Mouse (Mus musculus): ENCODE data around the gene Ctr9. TPM values are rescaled to one million over a fixed set of nuclear protein-coding genes. Genes with fewer than 3 reads are reported as not detected.

Ctr9 gene
- total and polyA plus RNA-seq, 3 experiments: 27.4 to 34.3 (median 31.7) TPM

- Histone ChIP-seq H3K4me2 (ENCODE audit: insufficient read depth, low read depth, poor library complexity, severe bottlenecking) (no peak overlapping the region), H3K36me3 (replicated peaks in 1 of 2; ENCODE audit: control insufficient read depth in 1 of 2, insufficient read depth in 1 of 2, low read length in 1 of 2) (peaks cover 36 to 41% of the 10 kb centered on the region in 2 experiments)
- in situ Hi-C loops (cut with MboI; ENCODE audit: low pct_ligation_motif_present, low pct_unique_long_range_greater_than_20kb, low sequenced_read_pairs): no loop called here
Measured at GRCm38 (mm10) chr7:111082043-111082821, 53.5 kb downstream of the Ctr9 start.

GRCm38 (mm10) chr7:111082822-111083732, 54.3 kb downstream of the Ctr9 start, which contains the start of gene Eif4g2:
Gene Eif4g2, minus strand, starts transcription at chr7:111083030.
- H3K9ac ChIP-seq (ENCODE audit: insufficient read depth, low read depth): peak within 1 kb of the TSS; percentile 92
- H3K9me3 ChIP-seq (replicated peaks; ENCODE audit: low read length): no peaks in the 10 kb centered on the region
- peaks cover 32% of the 10 kb centered on the region for H3K79me2 ChIP-seq (replicated peaks; ENCODE audit: control insufficient read depth, extremely low read depth, insufficient read depth, poor library complexity, severe bottlenecking)
- peak within 1 kb of the TSS; percentile 92 to 98 (median 95) for H3K4me3 ChIP-seq (replicated peaks in 1 of 3; ENCODE audit: low read depth in 2 of 3, low read length in 2 of 3, poor library complexity in 1 of 3)
- TF ChIP-seq MAFK (IDR thresholded peaks at IDR 0.05; ENCODE audit: insufficient replicate concordance, low read length): no peak
- peak; percentile 100 for TF ChIP-seq POLR2A (IDR thresholded peaks at IDR 0.05; ENCODE audit: low read depth, low read length)
- TF ChIP-seq CHD1 (IDR thresholded peaks at IDR 0.05; ENCODE audit: low read depth, low read length): no peak
- TF ChIP-seq EP300 (IDR thresholded peaks at IDR 0.05; ENCODE audit: low read length): no peak
- TF ChIP-seq GABPA (IDR thresholded peaks at IDR 0.05; ENCODE audit: insufficient replicate concordance, low read depth, low read length): no peak
- no peak for TF ChIP-seq IRF4 (IDR thresholded peaks at IDR 0.05; ENCODE audit: low read depth, low read length)
- TF ChIP-seq ETS1 (conservative IDR thresholded peaks at IDR 0.05; ENCODE audit: low read depth, low read length): no peak
- TF ChIP-seq TBP (conservative IDR thresholded peaks at IDR 0.05; ENCODE audit: low read depth, low read length): peak; percentile 95
- H3K36me3 ChIP-seq (replicated peaks in 1 of 2; ENCODE audit: control insufficient read depth in 1 of 2, insufficient read depth in 1 of 2, low read length in 1 of 2): peaks cover 27 to 32% of the 10 kb centered on the region in 2 experiments
- peak within 1 kb of the TSS; percentile 97 for H3K27ac ChIP-seq (ENCODE audit: insufficient read depth, low read depth)
- no peaks in the 10 kb centered on the region for H3K27me3 ChIP-seq (replicated peaks)
- peaks cover 0 to 21% of the 10 kb centered on the region in 2 experiments; a peak in 2 of 4 replicates for H3K4me1 ChIP-seq (ENCODE audit: control insufficient read depth in 1 of 2, insufficient read depth in 2 of 2)
- H3K4me2 ChIP-seq (ENCODE audit: insufficient read depth, low read depth, poor library complexity, severe bottlenecking): peak within 1 kb of the TSS; percentile 88
- dilution Hi-C loops (cut with MboI; ENCODE audit: extremely low pct_ligation_motif_present, extremely low pct_unique_long_range_greater_than_20kb, low sequenced_read_pairs): no loop called here
- peak; percentile 96 for DNase-seq (ENCODE audit: extremely low read depth)
- in situ Hi-C loops (cut with MboI; ENCODE audit: low pct_ligation_motif_present, low pct_unique_long_range_greater_than_20kb, low sequenced_read_pairs): no loop called here

More at GRCm38 (mm10) chr7:111082043-111082821, 53.5 kb downstream of the Ctr9 start:
- Histone ChIP-seq H3K9me3 (replicated peaks; ENCODE audit: low read length) (no peaks in the 10 kb centered on the region), H3K4me1 (ENCODE audit: control insufficient read depth in 1 of 2, insufficient read depth in 2 of 2) (peaks cover 0 to 24% of the 10 kb centered on the region in 2 experiments; a peak in 2 of 4 replicates), H3K27me3 (replicated peaks) (no peaks in the 10 kb centered on the region), H3K4me3 (replicated peaks in 1 of 3; ENCODE audit: low read depth in 2 of 3, low read length in 2 of 3, poor library complexity in 1 of 3) (peak overlapping the region; percentile 92 to 98 (median 95)), H3K79me2 (replicated peaks; ENCODE audit: control insufficient read depth, extremely low read depth, insufficient read depth, poor library complexity, severe bottlenecking) (peaks cover 36% of the 10 kb centered on the region), H3K27ac (ENCODE audit: insufficient read depth, low read depth) (peak overlapping the region; percentile 96), H3K9ac (ENCODE audit: insufficient read depth, low read depth) (peak overlapping the region; percentile 89)
- dilution Hi-C loops (cut with MboI; ENCODE audit: extremely low pct_ligation_motif_present, extremely low pct_unique_long_range_greater_than_20kb, low sequenced_read_pairs): no loop called here
- no peak for TF ChIP-seq MAFK (IDR thresholded peaks at IDR 0.05; ENCODE audit: insufficient replicate concordance, low read length)
- TF ChIP-seq TCF12 (IDR thresholded peaks at IDR 0.05; ENCODE audit: low read depth, low read length): no peak
- no peak for TF ChIP-seq ZNF384 (IDR thresholded peaks at IDR 0.05; ENCODE audit: low read depth, low read length)
- no peak for TF ChIP-seq GABPA (IDR thresholded peaks at IDR 0.05; ENCODE audit: insufficient replicate concordance, low read depth, low read length)
- TF ChIP-seq CTCF (conservative IDR thresholded peaks at IDR 0.05 in 1 of 2, IDR thresholded peaks at IDR 0.05 in 1 of 2; ENCODE audit: low read depth in 2 of 2, low read length in 2 of 2): no peak
- TF ChIP-seq MYC (IDR thresholded peaks at IDR 0.05; ENCODE audit: low read depth, low read length): no peak
- TF ChIP-seq UBTF (IDR thresholded peaks at IDR 0.05; ENCODE audit: low read depth, low read length): no peak
- no peak for TF ChIP-seq JUND (conservative IDR thresholded peaks at IDR 0.05; ENCODE audit: low read depth, low read length)
- no peak for TF ChIP-seq E2F4 (IDR thresholded peaks at IDR 0.05; ENCODE audit: insufficient replicate concordance, low read depth, low read length)
- no peak for TF ChIP-seq CHD2 (IDR thresholded peaks at IDR 0.05; ENCODE audit: low read length)
- TF ChIP-seq ELF1 (IDR thresholded peaks at IDR 0.05; ENCODE audit: low read depth, low read length): no peak
- TF ChIP-seq CHD1 (IDR thresholded peaks at IDR 0.05; ENCODE audit: low read depth, low read length): no peak
- TF ChIP-seq USF1 (IDR thresholded peaks at IDR 0.05; ENCODE audit: low read depth, low read length): no peak
- no peak for TF ChIP-seq KAT2A (IDR thresholded peaks at IDR 0.05; ENCODE audit: insufficient replicate concordance, low read length)
- TF ChIP-seq NELFE (IDR thresholded peaks at IDR 0.05; ENCODE audit: low read depth, low read length): no peak
- DNase-seq (ENCODE audit: extremely low read depth): peak; percentile 42

All from CH12.LX (cell line).